In genomic region chr11:44761128-44761996, GRCm38 (mm10) we compare ENCODE assay signal across 9 mouse cellular contexts.
A peak's percentile ranks its signal among the peaks of the same experiment; 100 is the strongest.
DNase-seq lines count a peak whose midpoint lies in the region; ATAC-seq and TF ChIP-seq lines count a peak whose summit lies in the region.
"Had no signal": no experiment of that assay in that cellular context is flagged by ENCODE, and none has a peak within 500 bp of the region (broad histone marks: within the 10 kb centered on the region; RNA-seq: fewer than 3 reads in every experiment).

No protein-coding gene starts in this region.

- TF ChIP-seq EP300 in liver, postnatal 0 days (IDR thresholded peaks at IDR 0.05; ENCODE audit: low read depth): no peak

- no peak for DNase-seq in heart, embryonic 10.5 days (ENCODE audit: low spot score)
- no peak for DNase-seq in heart, postnatal 25 days (ENCODE audit: low spot score)
- DNase-seq in heart, postnatal 4 days: peak; percentile 15
- DNase-seq in liver, postnatal 0 days: no peak
- DNase-seq in gastrocnemius, postnatal 10 days: no peak
- DNase-seq in adrenal gland, postnatal 36 days: no peak
- DNase-seq in left cerebral cortex, postnatal 10 days (ENCODE audit: extremely low spot score in 1 of 2, low spot score in 2 of 2): no peak
- DNase-seq: cerebellum, adult 8-10 months had no signal

- WGBS in heart, embryonic 10.5 days: 11% methylated on average over 20 of the region's 20 CpGs
- WGBS in liver, postnatal 0 days (ENCODE audit: insufficient replicate concordance): 21% methylated on average over 20 of the region's 20 CpGs

- intact Hi-C loops in heart, postnatal 25 days (cut with DNase I): no loop called here
- intact Hi-C loops in left cerebral cortex, postnatal 10 days (cut with DNase I): no loop called here

- no peaks in the 10 kb centered on the region for H3K27me3 ChIP-seq in heart, embryonic 10.5 days (ENCODE audit: insufficient read depth, poor library complexity, severe bottlenecking)
- H3K27me3 ChIP-seq in E14TG2a.4 (ENCODE audit: insufficient read depth, low read length): no peaks in the 10 kb centered on the region
- H3K27me3 ChIP-seq in liver, postnatal 0 days (ENCODE audit: insufficient read depth, low read length): no peaks in the 10 kb centered on the region

- peaks cover 27% of the 10 kb centered on the region for H3K4me1 ChIP-seq in heart, embryonic 10.5 days
- peaks cover 75% of the 10 kb centered on the region for H3K4me1 ChIP-seq in E14TG2a.4 (replicated peaks; ENCODE audit: low read depth, low read length)
- no peaks in the 10 kb centered on the region for H3K4me1 ChIP-seq in liver, postnatal 0 days (ENCODE audit: insufficient read depth)

- TF ChIP-seq CTCF in E14TG2a.4 (conservative IDR thresholded peaks at IDR 0.05; ENCODE audit: low read length): no peak
- TF ChIP-seq CTCF in liver, postnatal 0 days (IDR thresholded peaks at IDR 0.05; ENCODE audit: low read depth): no peak

- H3K4me3 ChIP-seq in heart, embryonic 10.5 days: peak overlapping the region; percentile 46
- H3K4me3 ChIP-seq in E14TG2a.4 (replicated peaks; ENCODE audit: low read length): peak overlapping the region; percentile 54
- no peak overlapping the region for H3K4me3 ChIP-seq in liver, postnatal 0 days (ENCODE audit: low read depth, low read length)

- no peaks in the 10 kb centered on the region for H3K36me3 ChIP-seq in heart, embryonic 10.5 days
- no peaks in the 10 kb centered on the region for H3K36me3 ChIP-seq in E14TG2a.4 (ENCODE audit: insufficient read depth, low read length)
- no peaks in the 10 kb centered on the region for H3K36me3 ChIP-seq in liver, postnatal 0 days (replicated peaks; ENCODE audit: insufficient read depth, low read length)

- no peaks in the 10 kb centered on the region for H3K9me3 ChIP-seq in heart, embryonic 10.5 days
- H3K9me3 ChIP-seq in E14TG2a.4 (ENCODE audit: low read length): no peaks in the 10 kb centered on the region
- no peaks in the 10 kb centered on the region for H3K9me3 ChIP-seq in liver, postnatal 0 days (ENCODE audit: low read length)

- H3K27ac ChIP-seq in heart, embryonic 10.5 days: peak overlapping the region; percentile 18; the same call in 1 of the 2 replicates
- H3K27ac ChIP-seq in liver, postnatal 0 days (ENCODE audit: low read depth): no peak overlapping the region

- H3K9ac ChIP-seq in liver, postnatal 0 days (replicated peaks): no peak overlapping the region

- no peak for ATAC-seq in liver, postnatal 0 days

- H3K4me2 ChIP-seq in liver, postnatal 0 days (ENCODE audit: low read depth, low read length): peak overlapping the region; percentile 40; the same call in 1 of the 2 replicates
